Mouse (Mus musculus) naive thymus-derived CD4-positive, alpha-beta T cell, adult 2 months (primary cell): ENCODE results near the gene Btbd35f9.
"Not testable (repeated sequence)": the region's sequence is repeated elsewhere in the genome, so short reads cannot be mapped to it uniquely, and the experiment has no call there.

Experiments
- DNase-seq: peaks from one replicate; pipeline ENCODE4 v3.0.0-alpha.2; 2011; ENCODE audit warnings: low read depth

Btbd35f9 gene

DNA sequence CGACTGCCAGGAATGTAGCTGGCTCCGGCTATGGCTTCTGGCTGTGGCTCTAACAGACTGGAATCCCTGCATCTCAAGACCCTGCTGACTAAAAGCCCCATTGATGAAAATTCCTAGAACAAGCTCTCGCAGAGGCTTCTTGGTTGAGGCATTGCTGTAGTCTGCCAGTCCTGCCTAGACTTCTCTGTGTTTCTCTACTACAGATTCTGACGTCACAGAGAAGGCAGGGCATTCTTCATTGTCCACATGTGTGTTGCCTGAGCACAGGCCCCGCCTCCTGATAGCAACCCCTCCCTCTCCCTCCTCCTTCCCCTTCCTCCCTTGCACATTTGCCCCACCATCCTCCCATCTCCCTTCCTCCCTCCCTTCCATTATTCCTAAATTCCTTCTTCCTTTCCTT, at the start of gene Btbd35f9:
TSS of gene Btbd35f9 (minus strand) at position 101 of the 400 bp plus-strand sequence.
- DNase-seq = not testable (repeated sequence)
